Mouse (Mus musculus): ENCODE results near the gene Fbxl18. TPM values are rescaled to one million over a fixed set of nuclear protein-coding genes. Genes with fewer than 3 reads are reported as not detected.

Fbxl18 gene
- total RNA-seq, 2 experiments from 2014 or later = 32.3 to 34.8 TPM

GRCm38 (mm10) chr5:142880246-142880645 is 15.0 kb downstream of the Fbxl18 start:
- intact Hi-C loops (cut with DNase I) = no loop called here
- DNase-seq (ENCODE audit: extremely low spot score in 1 of 2, low spot score in 2 of 2) = peak in 1 of 2 experiments; percentile 46

GRCm38 (mm10) chr5:142879318-142880175 is 15.7 kb downstream of the Fbxl18 start:
- intact Hi-C loops (cut with DNase I) = loop anchor here (2.0 to 5.0 kb wide), 3 partner anchors 53 to 188 kb away; no protein-coding TSS in a partner anchor

GRCm38 (mm10) chr5:142878570-142878969 is 16.7 kb downstream of the Fbxl18 start:
- intact Hi-C loops (cut with DNase I) = loop anchor here (2.0 to 5.0 kb wide), 3 partner anchors 54 to 189 kb away; no protein-coding TSS in a partner anchor
- peak in 1 of 2 experiments; percentile 74 for DNase-seq (ENCODE audit: extremely low spot score in 1 of 2, low spot score in 2 of 2)

More at GRCm38 (mm10) chr5:142879318-142880175, 15.7 kb downstream of the Fbxl18 start:
- DNase-seq (ENCODE audit: extremely low spot score in 1 of 2, low spot score in 2 of 2) = peak; percentile 72 to 87

GRCm38 (mm10) chr5:142877337-142878280 is 17.6 kb downstream of the Fbxl18 start:
- peak; percentile 88 to 92 for DNase-seq (ENCODE audit: extremely low spot score in 1 of 2, low spot score in 2 of 2)
- intact Hi-C loops (cut with DNase I) = loop anchor here (2.0 to 5.0 kb wide), 3 partner anchors 55 to 190 kb away; no protein-coding TSS in a partner anchor

GRCm38 (mm10) chr5:142876896-142877295 is 18.3 kb downstream of the Fbxl18 start:
- intact Hi-C loops (cut with DNase I) = loop anchor here (5.0 kb wide), 2 partner anchors 160 to 190 kb away; no protein-coding TSS in a partner anchor
- DNase-seq (ENCODE audit: extremely low spot score in 1 of 2, low spot score in 2 of 2) = no peak

GRCm38 (mm10) chr5:142875513-142875905 is 19.7 kb downstream of the Fbxl18 start:
- no peak for DNase-seq (ENCODE audit: extremely low spot score in 1 of 2, low spot score in 2 of 2)
- intact Hi-C loops (cut with DNase I) = loop anchor here (5.0 kb wide), 2 partner anchors 162 to 192 kb away; no protein-coding TSS in a partner anchor

- DNase-seq (ENCODE audit: extremely low spot score in 1 of 2, low spot score in 2 of 2) = peak in 1 of 2 experiments; percentile 40
- intact Hi-C loops (cut with DNase I) = loop anchor here (5.0 kb wide), 2 partner anchors 162 to 192 kb away; no protein-coding TSS in a partner anchor
These were observed 20.3 kb downstream of the Fbxl18 start for GRCm38 (mm10) chr5:142874791-142875512.

- intact Hi-C loops (cut with DNase I) = no loop called here
- DNase-seq (ENCODE audit: extremely low spot score in 1 of 2, low spot score in 2 of 2) = no peak
These were observed 21.5 kb downstream of the Fbxl18 start for GRCm38 (mm10) chr5:142873718-142874117.

- DNase-seq (ENCODE audit: extremely low spot score in 1 of 2, low spot score in 2 of 2) = no peak
- intact Hi-C loops (cut with DNase I) = no loop called here
These were observed 23.5 kb downstream of the Fbxl18 start for GRCm38 (mm10) chr5:142871765-142872164.

- peak in 1 of 2 experiments; percentile 44 for DNase-seq (ENCODE audit: extremely low spot score in 1 of 2, low spot score in 2 of 2)
- intact Hi-C loops (cut with DNase I) = no loop called here
These were observed 25.8 kb downstream of the Fbxl18 start for GRCm38 (mm10) chr5:142869463-142869862.

- peak; percentile 79 to 86 for DNase-seq (ENCODE audit: extremely low spot score in 1 of 2, low spot score in 2 of 2)
- intact Hi-C loops (cut with DNase I) = loop anchor here (5.0 kb wide), 2 partner anchors 35 to 90 kb away; no protein-coding TSS in a partner anchor
These were observed 37.4 kb downstream of the Fbxl18 start for GRCm38 (mm10) chr5:142857763-142858229.

GRCm38 (mm10) chr5:142856408-142856807 is 38.8 kb downstream of the Fbxl18 start:
- no peak for DNase-seq (ENCODE audit: extremely low spot score in 1 of 2, low spot score in 2 of 2)
- intact Hi-C loops (cut with DNase I) = loop anchor here (5.0 kb wide), 2 partner anchors 34 to 89 kb away; no protein-coding TSS in a partner anchor

- peak; percentile 60 to 75 for DNase-seq (ENCODE audit: extremely low spot score in 1 of 2, low spot score in 2 of 2)
- intact Hi-C loops (cut with DNase I) = loop anchor here (5.0 kb wide), 2 partner anchors 33 to 88 kb away; no protein-coding TSS in a partner anchor
These were observed 40.3 kb downstream of the Fbxl18 start for GRCm38 (mm10) chr5:142854877-142855276.

GRCm38 (mm10) chr5:142853585-142853984 is 41.6 kb downstream of the Fbxl18 start:
- no peak for DNase-seq (ENCODE audit: extremely low spot score in 1 of 2, low spot score in 2 of 2)
- intact Hi-C loops (cut with DNase I) = no loop called here

GRCm38 (mm10) chr5:142851681-142852049 is 43.6 kb downstream of the Fbxl18 start:
- intact Hi-C loops (cut with DNase I) = no loop called here
- DNase-seq (ENCODE audit: extremely low spot score in 1 of 2, low spot score in 2 of 2) = no peak

- intact Hi-C loops (cut with DNase I) = no loop called here
- no peak for DNase-seq (ENCODE audit: extremely low spot score in 1 of 2, low spot score in 2 of 2)
These were observed 44.1 kb downstream of the Fbxl18 start for GRCm38 (mm10) chr5:142850916-142851680.

GRCm38 (mm10) chr5:142850476-142850875 is 44.7 kb downstream of the Fbxl18 start:
- intact Hi-C loops (cut with DNase I) = no loop called here
- no peak for DNase-seq (ENCODE audit: extremely low spot score in 1 of 2, low spot score in 2 of 2)
